Mouse (Mus musculus) left cerebral cortex, adult 2 months (tissue): ENCODE results near the gene Psme2. TPM values are rescaled to one million over a fixed set of nuclear protein-coding genes. Genes with fewer than 3 reads are reported as not detected.

Source experiments
- DNase-seq, 2 experiments: peaks; one replicate each; pipeline ENCODE4 v3.0.0; 2021 to 2022; ENCODE audit warnings: low spot score in 2 of 2, mixed read lengths in 1 of 2; ENCODE audit errors: extremely low spot score in 1 of 2
- H3K27ac ChIP-seq: fragments of 200-600 bp; 2 replicates; pipeline ENCODE4 v1.8.1; 2022
- H3K4me3 ChIP-seq: fragments of 200-600 bp; 2 replicates; pipeline ENCODE4 v1.8.1; 2022
- CTCF ChIP-seq: fragments of 200-600 bp; IDR thresholded peaks from 2 replicates; pipeline ENCODE4 v1.8.1; 2022; ENCODE audit warnings: antibody characterized with exemption, mild to moderate bottlenecking, moderate library complexity
- intact Hi-C: fragments of 180-260 bp; cut with DNase I; formaldehyde crosslinking; loops from one replicate; pipeline ENCODE4 v1.15.1; 2025
- total RNA-seq, 2 experiments: library from RNA; stranded (reverse); gene quantifications; 2 replicates each; pipeline ENCODE4 v1.2.3; 2021

Gene Psme2
- total RNA-seq, 2 experiments from 2014 or later, result 46.0 to 60.3 TPM

GRCm38 (mm10) chr14:55540787-55541321, 50.1 kb downstream of the Psme2 start:
- DNase-seq, result peak; percentile 71 to 83
- H3K4me3 ChIP-seq, result peak overlapping the region; percentile 70
- H3K27ac ChIP-seq, result peak overlapping the region; percentile 93
- TF ChIP-seq CTCF, result no peak
- intact Hi-C loops, result loop anchor here (2.0 kb wide), 1 partner anchor 16 kb away; no protein-coding TSS in a partner anchor

- peak within 1 kb of the TSS; percentile 93 for H3K27ac ChIP-seq
- TF ChIP-seq CTCF, result no peak
- H3K4me3 ChIP-seq, result peak within 1 kb of the TSS; percentile 70
- peak; percentile 75 for DNase-seq
- intact Hi-C loops, result loop anchor here (2.0 kb wide), 1 partner anchor 17 kb away; no protein-coding TSS in a partner anchor
These were observed 50.7 kb downstream of the Psme2 start, which contains the start of gene Pck2 for GRCm38 (mm10) chr14:55540067-55540786. Gene Pck2, plus strand, starts transcription at chr14:55540266.

Other genes with a start within 250 kb of the Psme2 start
- 10 to 100 TPM; 16.8 to 20.4 TPM for gene Dhrs4, start 112.4 kb downstream of the Psme2 start, total RNA-seq
- gene Carmil3, start 100.5 kb downstream of the Psme2 start, total RNA-seq, result 10 to 100 TPM; 48.6 to 55.8 TPM
- 100 to 1,000 TPM; 209 to 225 TPM for gene Cpne6, start 80.7 kb downstream of the Psme2 start, total RNA-seq
- gene Nrl, start 66.1 kb downstream of the Psme2 start, total RNA-seq, result under 1 TPM; 0.29 to 0.84 TPM
- 10 to 100 TPM; 31.1 to 36.0 TPM for gene Pck2, start 50.8 kb downstream of the Psme2 start, total RNA-seq
- 10 to 100 TPM; 76.8 to 80.8 TPM for gene Dcaf11, start 31.1 kb downstream of the Psme2 start, total RNA-seq
- 1 to 10 TPM in 1 of 2 experiments, under 1 TPM in 1; 0.86 to 1.8 TPM for gene A730061H03Rik, start 30.7 kb downstream of the Psme2 start, total RNA-seq
- not detected for gene Fitm1, start 15.5 kb downstream of the Psme2 start, total RNA-seq
- 10 to 100 TPM; 46.8 to 51.6 TPM for gene Psme1, start 13.0 kb downstream of the Psme2 start, total RNA-seq
- gene Emc9, start 5.8 kb downstream of the Psme2 start, total RNA-seq, result 10 to 100 TPM; 49.8 to 50.3 TPM
- gene Rnf31, start 595 bp upstream of the Psme2 start, total RNA-seq, result 10 to 100 TPM; 40.9 to 43.4 TPM
- gene Irf9, start 12.5 kb upstream of the Psme2 start, total RNA-seq, result 10 to 100 TPM; 13.0 to 16.4 TPM
- gene Rec8, start 26.9 kb upstream of the Psme2 start, total RNA-seq, result 1 to 10 TPM; 2.7 to 2.8 TPM
- gene Ipo4, start 44.8 kb upstream of the Psme2 start, total RNA-seq, result 100 to 1,000 TPM; 118 to 130 TPM
- 1 to 10 TPM; 3.5 to 6.1 TPM for gene Gm49378, start 46.8 kb upstream of the Psme2 start, total RNA-seq
- 10 to 100 TPM; 37.8 to 41.0 TPM for gene Tm9sf1, start 52.7 kb upstream of the Psme2 start, total RNA-seq
- 1 to 10 TPM in 1 of 2 experiments, under 1 TPM in 1; 0.91 to 1.2 TPM for gene Tssk4, start 59.1 kb upstream of the Psme2 start, total RNA-seq
- gene Mdp1, start 69.4 kb upstream of the Psme2 start, total RNA-seq, result 10 to 100 TPM; 40.6 to 41.6 TPM
- 10 to 100 TPM; 21.1 to 23.2 TPM for gene Gmpr2, start 80.8 kb upstream of the Psme2 start, total RNA-seq
- gene Nedd8, start 81.0 kb upstream of the Psme2 start, total RNA-seq, result 100 to 1,000 TPM; 294 to 309 TPM
- 10 to 100 TPM; 14.1 to 16.3 TPM for gene Tinf2, start 90.7 kb upstream of the Psme2 start, total RNA-seq
- not detected for gene Tgm1, start 122.8 kb upstream of the Psme2 start, total RNA-seq
- 10 to 100 TPM; 50.2 to 51.3 TPM for gene Rabggta, start 131.2 kb upstream of the Psme2 start, total RNA-seq
- 10 to 100 TPM; 76.5 to 88.8 TPM for gene Dhrs1, start 154.6 kb upstream of the Psme2 start, total RNA-seq
- gene Nop9, start 154.6 kb upstream of the Psme2 start, total RNA-seq, result 10 to 100 TPM in 1 of 2 experiments, 1 to 10 TPM in 1; 9.6 to 12.9 TPM
- gene Cideb, start 167.3 kb upstream of the Psme2 start, total RNA-seq, result 1 to 10 TPM; 2.5 to 2.7 TPM
- gene Ltb4r2, start 170.3 kb upstream of the Psme2 start, total RNA-seq, result under 1 TPM; 0.33 to 0.38 TPM
- under 1 TPM; 0.33 to 0.50 TPM for gene Ltb4r1, start 174.8 kb upstream of the Psme2 start, total RNA-seq
- gene Adcy4, start 193.0 kb upstream of the Psme2 start, total RNA-seq, result 1 to 10 TPM; 3.0 to 6.3 TPM
- gene Ripk3, start 197.8 kb upstream of the Psme2 start, total RNA-seq, result 1 to 10 TPM; 1.2 to 1.3 TPM
- gene Nfatc4, start 232.0 kb upstream of the Psme2 start, total RNA-seq, result 1 to 10 TPM; 1.1 to 2.6 TPM